Mouse (Mus musculus) mouse embryonic stem cell (cell line): Measurements from ENCODE around the gene Foxl2.

ENCODE experiments used
- in situ Hi-C, 2 experiments: fragments of 300-500 bp; cut with MboI; formaldehyde crosslinking; loops; 1 replicate in 1 of 2; 3 replicates in 1 of 2; pipeline ENCODE4 v1.14.3; 2019 to 2020; ENCODE audit warnings: low sequenced_read_pairs in 2 of 2, low pct_unique_long_range_greater_than_20kb in 1 of 2, mixed read lengths in 1 of 2; ENCODE audit not compliant: unreplicated experiment in 1 of 2

The Foxl2 gene

GRCm38 (mm10) chr9:98955103-98955715, at the start of gene Foxl2:
Gene Foxl2, plus strand, starts transcription at chr9:98955288.
- in situ Hi-C loops, result loop anchor here in 1 of 2 experiments (10.0 kb wide), 1 partner anchor 920 kb away; the partner anchor contains the start of gene Sox14

- in situ Hi-C loops, result no loop called here
These were observed 34.2 kb upstream of the Foxl2 start for GRCm38 (mm10) chr9:98920629-98921523.

DNA sequence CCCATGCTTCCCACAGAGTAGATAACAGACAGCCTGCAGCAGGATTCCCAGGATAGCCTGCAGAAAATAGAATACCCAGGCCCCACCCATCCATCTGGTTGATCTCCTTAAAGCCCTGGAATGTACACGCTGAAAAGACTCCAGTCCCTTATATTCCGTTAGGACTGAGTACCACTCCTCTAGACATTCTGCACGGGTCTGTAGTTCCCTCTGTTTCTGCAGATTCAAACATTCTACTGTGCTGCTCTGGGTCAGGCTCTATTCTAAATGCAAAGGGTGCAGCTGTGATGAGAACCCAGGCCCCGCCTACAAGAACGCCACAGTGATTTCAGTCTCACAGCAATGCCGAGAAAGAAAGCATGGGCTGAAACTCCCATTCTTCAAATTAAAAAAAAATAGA, 32.0 kb upstream of the Foxl2 start:
- in situ Hi-C loops, result no loop called here

DNA sequence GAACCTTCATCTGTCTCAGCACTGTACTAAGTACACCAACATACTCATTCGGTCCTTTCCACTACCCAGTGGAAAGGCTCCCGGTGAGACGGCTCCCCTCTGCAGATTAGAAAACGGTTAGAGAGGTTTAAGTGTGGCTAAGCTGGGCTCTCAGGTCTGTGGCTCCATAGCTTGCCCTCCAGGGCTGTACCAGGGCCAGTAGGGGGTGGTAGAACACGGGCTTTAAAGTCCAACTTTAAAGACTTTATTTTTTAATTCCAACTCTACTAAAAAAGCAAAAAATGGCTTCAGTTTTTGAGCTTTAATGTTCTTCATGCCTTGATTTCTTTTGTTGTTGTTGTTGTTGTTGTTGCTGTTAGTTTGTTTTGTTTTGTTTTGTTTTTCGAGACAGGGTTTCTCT, 30.9 kb upstream of the Foxl2 start:
- in situ Hi-C loops, result no loop called here

DNA sequence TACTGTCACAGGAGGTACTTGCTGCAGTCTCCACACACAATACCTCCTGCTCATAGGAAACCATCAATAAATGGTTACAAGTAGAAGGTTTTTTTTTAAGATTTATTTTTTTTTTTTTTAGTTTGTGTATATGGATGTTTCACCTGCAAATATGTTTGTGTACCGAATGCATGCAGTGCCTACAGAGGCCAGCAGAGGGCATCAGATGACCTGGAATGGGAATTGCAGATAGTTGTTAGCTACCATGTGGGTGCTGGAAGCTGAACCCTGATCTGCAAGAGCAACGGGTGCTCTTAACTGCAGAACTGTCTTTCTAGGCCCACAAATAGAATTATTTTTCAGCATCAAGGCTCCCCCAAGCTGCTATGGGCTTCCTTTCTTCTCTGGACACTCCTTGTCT, 25.6 kb upstream of the Foxl2 start:
- in situ Hi-C loops, result no loop called here

- in situ Hi-C loops, result no loop called here
These were observed 22.2 kb upstream of the Foxl2 start for GRCm38 (mm10) chr9:98932931-98933330.

- in situ Hi-C loops, result no loop called here
These were observed 19.7 kb upstream of the Foxl2 start for GRCm38 (mm10) chr9:98935190-98935909.

DNA sequence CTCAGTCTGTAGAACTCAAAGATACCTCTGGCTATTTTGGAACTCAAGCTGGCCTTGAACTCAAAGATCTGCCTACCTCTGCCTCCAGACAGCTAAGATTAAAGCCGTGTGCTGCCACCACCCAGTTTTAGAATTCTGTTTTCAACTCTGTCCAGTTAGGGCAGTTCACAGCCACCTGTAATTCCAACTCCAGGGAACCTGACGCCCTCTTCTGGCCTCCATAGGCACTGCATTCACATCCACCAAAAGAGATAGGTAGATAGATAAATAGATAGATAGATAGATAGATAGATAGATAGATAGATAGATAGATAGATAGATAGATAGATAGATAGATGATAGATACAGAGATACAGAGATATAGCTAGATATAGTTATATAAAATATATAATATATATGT, 15.8 kb upstream of the Foxl2 start:
- in situ Hi-C loops, result no loop called here

DNA sequence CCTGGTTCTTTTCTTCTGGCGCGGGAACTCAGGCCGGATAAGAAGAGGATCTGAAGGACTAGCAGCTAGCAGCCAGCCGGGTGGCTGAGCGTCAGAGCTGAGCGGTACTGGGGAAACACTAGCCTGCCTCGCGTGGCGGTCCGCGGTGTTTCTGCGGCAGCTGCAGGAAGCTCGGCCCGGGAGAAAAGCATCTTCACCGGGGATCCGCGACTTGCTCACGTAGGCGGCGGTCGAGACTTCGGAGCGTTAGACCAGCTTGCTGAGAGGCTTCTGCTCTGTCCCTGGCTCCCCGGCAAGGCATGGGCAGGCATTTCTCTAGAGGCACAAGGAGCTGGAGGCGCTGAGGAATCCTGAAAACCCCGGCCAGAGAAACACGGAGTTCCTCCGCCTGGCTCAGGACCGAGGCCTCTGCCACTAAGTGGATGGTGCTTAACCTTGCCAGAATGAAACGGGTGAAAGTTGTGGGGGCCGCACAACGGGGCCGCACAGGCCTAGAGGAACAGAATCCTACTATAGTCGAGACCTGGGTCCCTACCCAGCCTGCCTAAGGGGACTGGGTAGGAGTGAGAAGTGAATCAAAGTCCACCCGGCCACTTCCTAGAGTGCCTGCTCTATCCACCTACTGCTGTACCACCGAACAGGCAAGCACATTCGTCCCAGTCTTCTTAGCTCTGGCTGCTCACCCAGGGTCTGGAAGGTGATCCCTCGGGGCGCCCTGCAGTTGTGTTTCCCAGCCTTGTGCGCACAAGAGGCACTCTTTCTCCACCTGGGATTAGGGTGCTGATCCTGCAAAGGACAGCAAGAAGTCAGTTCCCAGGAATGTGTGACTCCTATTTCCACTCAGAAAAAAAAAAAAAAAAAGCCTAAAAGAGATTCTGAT, 2.7 kb upstream of the Foxl2 start:
- in situ Hi-C loops, result loop anchor here (5.0 to 10.0 kb wide), 2 partner anchors 920 to 922 kb away; partner anchors contain the start of gene Sox14 (in 1 of the 2)

DNA sequence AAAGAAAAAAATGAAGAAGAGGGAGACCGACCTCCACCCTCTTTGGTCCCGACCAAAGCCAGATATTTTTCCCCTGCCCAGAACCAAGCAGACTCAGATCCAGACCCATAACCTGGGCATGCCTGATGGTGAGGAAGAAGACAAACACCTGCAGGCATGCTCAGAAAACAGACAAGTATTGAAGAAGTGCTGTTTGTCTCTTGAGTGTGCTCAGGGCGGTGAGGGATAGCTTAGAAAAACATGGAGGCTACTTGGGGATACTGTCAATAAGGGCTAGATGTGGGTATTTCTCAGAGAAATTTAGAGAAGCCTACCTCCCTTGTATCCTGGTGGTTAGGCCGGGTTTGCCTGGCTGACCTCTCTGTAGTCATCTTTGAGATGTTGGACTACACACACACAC, 1.8 kb upstream of the Foxl2 start:
- in situ Hi-C loops, result loop anchor here (5.0 to 10.0 kb wide), 2 partner anchors 919 to 922 kb away; partner anchors contain the start of gene Sox14 (in 1 of the 2)

DNA sequence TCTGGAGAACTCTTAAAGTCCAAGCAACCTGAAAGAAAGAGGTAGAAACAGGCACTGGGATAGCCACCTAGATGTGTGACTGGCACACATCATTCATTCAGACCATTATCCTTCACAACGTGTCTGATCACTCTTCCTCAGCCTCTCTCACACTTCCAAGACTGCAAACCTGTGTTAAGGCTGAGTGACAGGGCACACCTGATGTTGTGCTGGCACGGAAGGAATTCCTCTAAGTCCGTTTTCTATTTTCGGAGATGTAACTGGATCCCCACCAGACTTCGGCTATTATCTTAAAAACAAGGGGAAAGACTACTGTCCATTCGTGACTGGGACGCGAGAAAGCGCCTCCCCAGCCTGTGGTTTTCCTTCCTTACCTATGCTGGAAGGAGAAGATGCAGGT, 1.3 kb upstream of the Foxl2 start:
- in situ Hi-C loops, result loop anchor here (5.0 to 10.0 kb wide), 2 partner anchors 918 to 921 kb away; partner anchors contain the start of gene Sox14 (in 1 of the 2)

GRCm38 (mm10) chr9:98954391-98955102, 541 bp upstream of the Foxl2 start:
- in situ Hi-C loops, result loop anchor here (5.0 to 10.0 kb wide), 2 partner anchors 918 to 920 kb away; partner anchors contain the start of gene Sox14 (in 1 of the 2)

DNA sequence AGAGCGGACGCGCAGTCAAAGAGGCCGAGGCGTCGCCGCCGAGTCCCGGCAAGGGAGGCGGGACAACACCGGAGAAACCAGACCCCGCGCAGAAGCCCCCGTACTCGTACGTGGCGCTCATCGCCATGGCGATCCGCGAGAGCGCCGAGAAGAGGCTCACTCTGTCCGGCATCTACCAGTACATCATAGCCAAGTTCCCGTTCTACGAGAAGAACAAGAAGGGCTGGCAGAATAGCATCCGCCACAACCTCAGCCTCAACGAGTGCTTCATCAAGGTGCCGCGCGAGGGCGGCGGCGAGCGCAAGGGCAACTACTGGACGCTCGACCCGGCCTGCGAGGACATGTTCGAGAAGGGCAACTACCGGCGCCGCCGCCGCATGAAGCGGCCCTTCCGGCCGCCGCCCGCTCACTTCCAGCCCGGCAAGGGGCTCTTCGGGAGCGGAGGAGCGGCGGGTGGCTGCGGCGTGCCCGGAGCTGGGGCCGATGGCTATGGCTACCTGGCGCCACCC, 682 bp downstream of the Foxl2 start:
- in situ Hi-C loops, result loop anchor here in 1 of 2 experiments (10.0 kb wide), 1 partner anchor 919 kb away; the partner anchor contains the start of gene Sox14

DNA sequence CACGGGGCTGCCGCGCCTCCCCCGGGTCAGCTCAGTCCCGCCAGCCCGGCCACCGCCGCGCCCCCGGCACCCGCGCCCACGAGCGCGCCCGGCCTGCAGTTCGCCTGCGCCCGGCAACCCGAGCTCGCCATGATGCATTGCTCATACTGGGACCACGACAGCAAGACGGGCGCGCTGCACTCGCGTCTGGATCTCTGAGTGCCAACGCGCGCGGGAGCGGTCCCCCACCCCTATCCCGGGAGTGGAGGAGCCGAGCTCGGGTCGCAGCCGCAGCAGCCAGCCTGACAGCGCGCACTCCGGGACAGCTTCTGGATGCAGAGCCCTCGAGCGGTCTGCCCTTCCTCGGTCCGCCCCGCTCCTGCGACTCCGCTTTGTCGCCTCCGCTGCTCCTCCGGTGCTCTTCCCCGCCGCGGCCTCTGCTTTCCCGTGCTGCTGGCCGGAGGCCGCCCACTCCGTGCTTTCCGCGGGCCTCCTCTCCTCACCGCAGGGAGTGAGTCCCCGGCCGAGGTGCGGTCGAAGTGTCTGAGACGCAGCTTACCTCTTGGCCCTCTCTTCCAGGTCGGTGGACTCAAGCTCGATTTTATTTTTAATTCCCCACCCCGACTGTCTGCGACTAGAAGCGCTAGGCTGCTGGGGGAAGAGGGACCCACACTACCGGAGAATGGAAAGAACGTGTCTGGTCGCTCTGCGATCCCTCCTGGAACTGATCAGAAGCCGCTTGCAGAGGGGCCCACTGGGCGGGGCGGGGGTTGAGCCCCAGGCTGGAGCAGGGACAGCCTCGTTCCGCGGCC, 1.7 kb downstream of the Foxl2 start:
- in situ Hi-C loops, result loop anchor here in 1 of 2 experiments (10.0 kb wide), 1 partner anchor 918 kb away; the partner anchor contains the start of gene Sox14

DNA sequence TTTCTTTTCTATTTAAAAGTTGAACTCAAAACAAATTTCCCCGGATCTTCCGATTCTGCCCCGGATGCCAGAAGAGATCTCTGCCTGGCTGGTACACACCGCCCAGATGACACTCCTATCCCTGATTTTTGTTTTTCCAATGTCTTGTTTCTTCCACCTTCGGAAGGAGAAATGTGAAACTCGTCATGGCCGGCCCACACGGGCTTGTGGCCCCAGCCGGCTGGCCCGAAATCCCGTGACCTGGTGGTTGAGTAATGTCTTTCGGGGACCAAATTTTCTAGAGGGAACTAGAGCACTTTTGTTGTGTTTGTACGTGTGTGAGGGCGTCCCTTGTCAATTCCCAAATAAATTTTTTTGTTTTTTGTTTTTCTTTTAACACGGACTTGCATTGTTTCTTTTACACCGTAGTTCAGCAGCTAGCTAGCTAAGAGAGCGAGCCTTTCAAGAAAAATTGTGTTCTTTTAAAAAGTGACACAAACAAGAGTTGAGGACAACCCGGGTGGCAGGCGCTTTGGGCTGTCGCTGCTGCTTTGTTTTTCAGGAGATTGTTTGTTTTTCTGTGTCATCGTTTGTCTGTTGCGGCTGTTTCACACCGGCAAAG, 2.8 kb downstream of the Foxl2 start:
- in situ Hi-C loops, result loop anchor here in 1 of 2 experiments (10.0 kb wide), 1 partner anchor 917 kb away; the partner anchor contains the start of gene Sox14

GRCm38 (mm10) chr9:98958628-98959027, 3.5 kb downstream of the Foxl2 start:
- in situ Hi-C loops, result loop anchor here in 1 of 2 experiments (10.0 kb wide), 1 partner anchor 916 kb away; the partner anchor contains the start of gene Sox14
